In genomic region chr4:117676903-117677302, GRCm38 (mm10) we compare ENCODE assay signal across 9 mouse cellular contexts. TPM values are rescaled to one million over a fixed set of nuclear protein-coding genes. Genes with fewer than 3 reads are reported as not detected.
DNase-seq lines count a peak whose midpoint lies in the region; TF ChIP-seq lines count a peak whose summit lies in the region.
"Had no signal": no experiment of that assay in that cellular context is flagged by ENCODE, and none has a peak within 500 bp of the region (broad histone marks: within the 10 kb centered on the region; RNA-seq: fewer than 3 reads in every experiment).

No protein-coding gene starts in this region.

- no peak for TF ChIP-seq POLR2A in CH12.LX (IDR thresholded peaks at IDR 0.05; ENCODE audit: low read depth, low read length)
- no peak for TF ChIP-seq POLR2A in olfactory bulb, adult 2 months (IDR thresholded peaks at IDR 0.05; ENCODE audit: insufficient read depth, low read depth, low read length)

- H3K27me3 ChIP-seq in CH12.LX (replicated peaks): no peaks in the 10 kb centered on the region
- H3K27me3 ChIP-seq in embryonic facial prominence, embryonic 10.5 days (replicated peaks; ENCODE audit: low read depth, poor library complexity, severe bottlenecking): no peaks in the 10 kb centered on the region
- H3K27me3 ChIP-seq: heart, embryonic 13.5 days had no signal

- H3K79me2 ChIP-seq in CH12.LX (replicated peaks; ENCODE audit: control insufficient read depth, extremely low read depth, insufficient read depth, poor library complexity, severe bottlenecking): no peaks in the 10 kb centered on the region

- no peak overlapping the region for H3K9ac ChIP-seq in CH12.LX (ENCODE audit: insufficient read depth, low read depth)
- H3K9ac ChIP-seq: heart, embryonic 13.5 days had no signal

- peak; percentile 64 to 93 for TF ChIP-seq CTCF in CH12.LX (conservative IDR thresholded peaks at IDR 0.05 in 1 of 2, IDR thresholded peaks at IDR 0.05 in 1 of 2; ENCODE audit: low read depth in 2 of 2, low read length in 2 of 2)
- TF ChIP-seq CTCF in olfactory bulb, adult 2 months (IDR thresholded peaks at IDR 0.05; ENCODE audit: insufficient read depth, low read depth, low read length): peak; percentile 47

- H3K27ac ChIP-seq in CH12.LX (ENCODE audit: insufficient read depth, low read depth): no peak overlapping the region
- H3K27ac ChIP-seq in embryonic facial prominence, embryonic 10.5 days (replicated peaks): no peak overlapping the region
- no peak overlapping the region for H3K27ac ChIP-seq in olfactory bulb, adult 2 months (ENCODE audit: insufficient read depth, low read depth, low read length)
- H3K27ac ChIP-seq: heart, embryonic 13.5 days had no signal

- peaks cover 66 to 92% of the 10 kb centered on the region in 2 experiments for H3K36me3 ChIP-seq in CH12.LX (replicated peaks in 1 of 2; ENCODE audit: control insufficient read depth in 1 of 2, insufficient read depth in 1 of 2, low read length in 1 of 2)
- peaks cover 90% of the 10 kb centered on the region for H3K36me3 ChIP-seq in embryonic facial prominence, embryonic 10.5 days (replicated peaks)

- peaks cover 2 to 15% of the 10 kb centered on the region in 2 experiments; a peak in 3 of 4 replicates for H3K4me1 ChIP-seq in CH12.LX (ENCODE audit: control insufficient read depth in 1 of 2, insufficient read depth in 2 of 2)
- peaks cover 10% of the 10 kb centered on the region for H3K4me1 ChIP-seq in embryonic facial prominence, embryonic 10.5 days
- peaks cover 10% of the 10 kb centered on the region for H3K4me1 ChIP-seq in olfactory bulb, adult 2 months (ENCODE audit: control insufficient read depth, insufficient read depth, low read length)

- peak; percentile 91 for TF ChIP-seq RAD21 in CH12.LX (IDR thresholded peaks at IDR 0.05; ENCODE audit: low read depth, low read length)

- no peaks in the 10 kb centered on the region for H3K9me3 ChIP-seq in CH12.LX (replicated peaks; ENCODE audit: low read length)
- no peaks in the 10 kb centered on the region for H3K9me3 ChIP-seq in embryonic facial prominence, embryonic 10.5 days
- H3K9me3 ChIP-seq: heart, embryonic 13.5 days had no signal

- H3K4me3 ChIP-seq in CH12.LX (replicated peaks in 1 of 3; ENCODE audit: low read depth in 2 of 3, low read length in 2 of 3, poor library complexity in 1 of 3): no peak overlapping the region
- H3K4me3 ChIP-seq in embryonic facial prominence, embryonic 10.5 days: no peak overlapping the region
- no peak overlapping the region for H3K4me3 ChIP-seq in olfactory bulb, adult 2 months (ENCODE audit: insufficient read depth, low read depth, low read length)
- H3K4me3 ChIP-seq: heart, embryonic 13.5 days had no signal

- in situ Hi-C loops in CH12.LX (cut with MboI; ENCODE audit: low pct_ligation_motif_present, low pct_unique_long_range_greater_than_20kb, low sequenced_read_pairs): no loop called here

- peak; percentile 83 for DNase-seq in CH12.LX (ENCODE audit: extremely low read depth)
- peak; percentile 75 for DNase-seq in adrenal gland, postnatal 25 days
- peak; percentile 80 for DNase-seq in embryonic facial prominence, embryonic 10.5 days (ENCODE audit: low spot score)
- DNase-seq in heart, postnatal 14 days: peak; percentile 79 to 87
- DNase-seq in large intestine, adult 2 months (ENCODE audit: low read depth, low spot score): peak; percentile 67
- peak; percentile 59 to 69 for DNase-seq in lung, adult 18-20 months
- DNase-seq in thymus, postnatal 10 days (ENCODE audit: low spot score in 2 of 2): peak; percentile 20 to 72

- intact Hi-C loops in heart, postnatal 14 days (cut with DNase I): loop anchor here (1.0 to 10.0 kb wide), 3 partner anchors 272 to 406 kb away; no protein-coding TSS in a partner anchor

- 25% methylated on average over 3 of the region's 3 CpGs for WGBS in embryonic facial prominence, embryonic 10.5 days
- WGBS in large intestine, adult 2 months: 13% methylated on average over 3 of the region's 3 CpGs
- 16% methylated on average over 3 of the region's 3 CpGs for WGBS in olfactory bulb, adult 2 months

- H3K4me2 ChIP-seq in CH12.LX (ENCODE audit: insufficient read depth, low read depth, poor library complexity, severe bottlenecking): no peak overlapping the region
- H3K4me2 ChIP-seq: heart, embryonic 13.5 days had no signal

- TF ChIP-seq EP300 in CH12.LX (IDR thresholded peaks at IDR 0.05; ENCODE audit: low read length): no peak

- dilution Hi-C loops in CH12.LX (cut with MboI; ENCODE audit: extremely low pct_ligation_motif_present, extremely low pct_unique_long_range_greater_than_20kb, low sequenced_read_pairs): no loop called here

TF ChIP-seq in CH12.LX, 34 proteins besides CTCF, POLR2A, EP300 and RAD21:
- no peak for TF ChIP-seq POLR2AphosphoS2 (IDR thresholded peaks at IDR 0.05; ENCODE audit: low read depth, low read length)
- TF ChIP-seq SMC3 (IDR thresholded peaks at IDR 0.05; ENCODE audit: low read depth, low read length): peak; percentile 87
TF ChIP-seq in CH12.LX: peak in this region for 1.

RNA-seq across cellular contexts. Expression of gene Dmap1, which starts 5.2 kb away (rescaled TPM):
- total RNA-seq in CH12.LX (2012; rRNA removed) (39.3 and 42.2 TPM in 2 replicates), CH12.LX (2014; rRNA removed) (39.3 and 42.6 TPM in 2 replicates)
- 43.4 and 44.5 TPM in 2 replicates for polyA plus RNA-seq in CH12.LX (2012; ENCODE audit: insufficient read length, low read depth)
- 26.7 and 32.7 TPM in 2 replicates for total RNA-seq in adrenal gland, postnatal 25 days (2021)
- 78.4 and 80.0 TPM in 2 replicates for polyA plus RNA-seq in embryonic facial prominence, embryonic 10.5 days (2016; fragmentation: Nextera tagmentation; extraction: Ambion mirVana)
- total RNA-seq in heart, postnatal 14 days (2021): 10 to 100 TPM; 16.6 to 19.2 TPM
- polyA plus RNA-seq in large intestine, adult 2 months (2012; rRNA removed): 16.2 and 17.1 TPM in 2 replicates
- not detected in 2 replicates for polyA plus RNA-seq in olfactory bulb, adult 2 months (2012; ENCODE audit: insufficient read depth, insufficient read length, low replicate concordance, missing spikeins)

RNA-seq across cellular contexts. Expression of gene Gm12845, which starts 47.3 kb away (rescaled TPM):
- total RNA-seq in CH12.LX (2012; rRNA removed) (0.08 TPM in 1 of 2 replicates, not detected in the other), CH12.LX (2014; rRNA removed) (not detected in 2 replicates)
- polyA plus RNA-seq in CH12.LX (2012; ENCODE audit: insufficient read length, low read depth): 0.17 TPM in 1 of 2 replicates, not detected in the other
- not detected in 2 replicates for total RNA-seq in adrenal gland, postnatal 25 days (2021)
- not detected in 2 replicates for polyA plus RNA-seq in embryonic facial prominence, embryonic 10.5 days (2016; fragmentation: Nextera tagmentation; extraction: Ambion mirVana)
- total RNA-seq in heart, postnatal 14 days (2021): not detected
- not detected in 2 replicates for polyA plus RNA-seq in large intestine, adult 2 months (2012; rRNA removed)
- not detected in 2 replicates for polyA plus RNA-seq in olfactory bulb, adult 2 months (2012; ENCODE audit: insufficient read depth, insufficient read length, low replicate concordance, missing spikeins)
- polyA plus RNA-seq: heart, embryonic 13.5 days had no signal

Comparison
In these comparisons a context has a peak if more than half of its experiments do, and no peak if none do; other contexts are left out.
1. RNA of gene Dmap1, which starts 5.2 kb away (polyA plus RNA-seq): 78.4 to 80.0 TPM in embryonic facial prominence, embryonic 10.5 days, 43.4 to 44.5 TPM in CH12.LX and 16.2 to 17.1 TPM in large intestine, adult 2 months; not detected in olfactory bulb, adult 2 months; every median in the first group is over 10 times any median in the second.
2. Peak in every context shown above with its lines, with median percentiles within 50 percentile points of each other: DNase-seq.